Mouse (Mus musculus) neural tube, embryonic 13.5 days (tissue): Measurements from ENCODE around the gene Gm4969. TPM values are rescaled to one million over a fixed set of nuclear protein-coding genes. Genes with fewer than 3 reads are reported as not detected.
"Not testable (repeated sequence)": the region's sequence is repeated elsewhere in the genome, so short reads cannot be mapped to it uniquely, and the experiment has no call there.

Experiments used
- ATAC-seq: fragments of 200-750 bp; cut with Nextera tagmentation; 2 replicates; pipeline ENCODE4 v1.8.0; 2017; ENCODE audit warnings: low read depth, mild to moderate bottlenecking, moderate TSS enrichment, moderate library complexity
- H3K27ac ChIP-seq: fragments of 300-500 bp; sonication (generic); replicated peaks from 2 replicates; pipeline ENCODE4 v1.5.1; 2015; ENCODE audit warnings: moderate library complexity, mild to moderate bottlenecking, inconsistent platforms
- H3K27me3 ChIP-seq: fragments of 300-500 bp; sonication (generic); 2 replicates; pipeline ENCODE4 v1.6.1; 2015; ENCODE audit warnings: mild to moderate bottlenecking, inconsistent platforms
- H3K36me3 ChIP-seq: fragments of 300-500 bp; sonication (generic); 2 replicates; pipeline ENCODE4 v1.6.1; 2015; ENCODE audit warnings: mild to moderate bottlenecking, inconsistent platforms
- H3K4me1 ChIP-seq: fragments of 300-500 bp; sonication (generic); replicated peaks from 2 replicates; pipeline ENCODE4 v1.6.1; 2015; ENCODE audit warnings: inconsistent platforms
- H3K4me2 ChIP-seq: fragments of 300-500 bp; sonication (generic); 2 replicates; pipeline ENCODE4 v1.6.1; 2015; ENCODE audit warnings: inconsistent platforms, mild to moderate bottlenecking, moderate library complexity
- H3K4me3 ChIP-seq: fragments of 300-500 bp; sonication (generic); 2 replicates; pipeline ENCODE4 v1.5.1; 2015; ENCODE audit warnings: mild to moderate bottlenecking, inconsistent platforms
- H3K9ac ChIP-seq: fragments of 300-500 bp; sonication (generic); 2 replicates; pipeline ENCODE4 v1.6.1; 2015; ENCODE audit warnings: moderate library complexity, mild to moderate bottlenecking, inconsistent platforms
- H3K9me3 ChIP-seq: fragments of 300-500 bp; sonication (generic); 2 replicates; pipeline ENCODE4 v1.6.1; 2016; ENCODE audit warnings: inconsistent platforms
- WGBS: fragments of 180-500 bp; shearing (Covaris S2); methylation state at CpG from one replicate; pipeline ENCODE4 v1.1.7; 2015; 5-methylcytosine and 5-hydroxymethylcytosine counted together
- polyA plus RNA-seq: library from polyadenylated mRNA; unstranded; fragments of >200 nt; fragmentation: Nextera tagmentation; extraction: Ambion mirVana; gene quantifications from 2 replicates; pipeline ENCODE4 v1.2.1, GENCODE M21; 2015

Gene Gm4969
- polyA plus RNA-seq, 1 experiment from 2014 or later, result 2.3 TPM

GRCm38 (mm10) chr7:19077761-19078160, 40.4 kb downstream of the Gm4969 start:
- Histone ChIP-seq H3K27ac (no peak overlapping the region), H3K9ac (peak overlapping the region; percentile 98), H3K9me3 (no peaks in the 10 kb centered on the region), H3K27me3 (no peaks in the 10 kb centered on the region), H3K36me3 (peaks cover 50% of the 10 kb centered on the region), H3K4me1 (peaks cover 32% of the 10 kb centered on the region), H3K4me2 (peak overlapping the region; percentile 79), H3K4me3 (peak overlapping the region; percentile 95)
- no peak for ATAC-seq
- WGBS, result 79% methylated on average over 14 of the region's 14 CpGs

- Histone ChIP-seq H3K27ac (peak overlapping the region; percentile 86), H3K4me1 (peaks cover 28% of the 10 kb centered on the region), H3K9me3 (no peaks in the 10 kb centered on the region), H3K36me3 (peaks cover 38% of the 10 kb centered on the region), H3K4me2 (peak overlapping the region; percentile 79), H3K4me3 (peak overlapping the region; percentile 95), H3K9ac (peak overlapping the region; percentile 98), H3K27me3 (no peaks in the 10 kb centered on the region)
- 1% methylated on average over 22 of the region's 22 CpGs for WGBS
- peak; percentile 4; the same call in 1 of the 2 replicates for ATAC-seq
These were observed 41.6 kb downstream of the Gm4969 start for GRCm38 (mm10) chr7:19076586-19076991.

DNA sequence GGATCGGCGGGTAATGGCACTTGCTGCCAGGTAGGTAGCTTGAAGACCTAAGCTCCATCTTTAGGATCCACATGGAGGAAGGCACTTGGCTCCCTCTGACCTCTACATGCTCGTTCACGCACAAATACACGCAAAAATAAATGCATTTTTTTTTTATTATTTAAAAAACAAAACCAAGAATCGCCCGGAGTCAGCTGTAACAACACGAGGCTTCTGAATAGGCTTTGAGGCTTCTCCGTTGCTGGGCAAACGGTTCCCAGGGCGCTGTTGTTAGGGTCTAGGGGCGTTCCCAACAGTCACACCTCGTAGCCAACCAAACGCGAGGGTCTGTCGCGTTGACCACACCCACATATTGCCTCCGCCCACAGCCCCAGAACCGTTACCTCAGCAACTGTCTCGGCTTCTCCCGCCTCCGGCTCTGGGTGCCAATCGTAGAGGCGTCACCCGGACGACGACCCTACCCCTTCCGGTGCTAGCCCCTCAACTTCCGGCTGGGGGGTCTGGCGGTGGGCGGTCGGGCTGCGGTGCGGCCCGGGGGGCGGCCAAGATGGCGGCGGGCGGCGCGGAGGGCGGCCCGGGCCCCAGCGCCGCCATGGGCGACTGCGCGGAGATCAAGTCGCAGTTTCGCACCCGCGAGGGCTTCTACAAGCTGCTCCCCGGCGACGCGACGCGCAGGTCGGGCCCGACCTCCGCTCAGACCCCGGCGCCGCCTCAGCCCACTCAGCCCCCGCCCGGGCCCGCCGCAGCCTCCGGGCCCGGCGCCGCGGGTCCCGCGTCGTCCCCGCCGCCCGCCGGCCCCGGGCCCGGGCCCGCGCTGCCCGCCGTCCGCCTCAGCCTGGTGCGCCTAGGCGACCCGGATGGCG, 42.2 kb downstream of the Gm4969 start, which contains the start of gene Dmwd:
Gene Dmwd (plus strand): TSS at position 505 of the 863 bp plus-strand sequence.
- no peaks in the 10 kb centered on the region for H3K9me3 ChIP-seq
- peak within 1 kb of the TSS; percentile 79 for H3K4me2 ChIP-seq
- WGBS, result under 1% methylated on average over 90 of the region's 91 CpGs
- no peaks in the 10 kb centered on the region for H3K27me3 ChIP-seq
- peak; percentile 98 for ATAC-seq
- H3K4me3 ChIP-seq, result peak within 1 kb of the TSS; percentile 95
- H3K36me3 ChIP-seq, result peaks cover 31% of the 10 kb centered on the region
- H3K4me1 ChIP-seq, result peaks cover 28% of the 10 kb centered on the region
- peak within 1 kb of the TSS; percentile 86 for H3K27ac ChIP-seq
- peak within 1 kb of the TSS; percentile 98 for H3K9ac ChIP-seq

DNA sequence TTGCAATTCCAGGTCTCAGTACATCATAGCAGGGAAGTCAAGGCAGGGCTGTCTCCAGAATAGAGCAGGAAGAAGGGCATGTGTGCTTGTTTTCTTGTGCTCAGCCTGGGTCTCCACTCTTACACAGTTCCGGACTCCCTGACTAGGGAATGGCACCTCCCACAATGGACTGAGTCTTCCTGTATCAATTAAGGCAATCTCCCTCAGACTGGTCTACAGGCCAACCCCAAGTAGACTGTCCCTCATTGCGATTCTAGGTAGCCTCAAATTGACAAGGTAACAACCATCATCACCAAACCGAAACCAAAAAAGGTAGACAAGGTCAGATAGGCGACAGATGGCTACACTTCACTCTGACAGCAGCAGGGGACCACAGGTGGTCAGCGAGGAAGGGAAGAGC, 42.9 kb downstream of the Gm4969 start:
- Histone ChIP-seq H3K27me3 (no peaks in the 10 kb centered on the region), H3K4me3 (peak overlapping the region; percentile 95), H3K9me3 (no peaks in the 10 kb centered on the region), H3K4me1 (peaks cover 28% of the 10 kb centered on the region), H3K9ac (peak overlapping the region; percentile 59), H3K36me3 (peaks cover 24% of the 10 kb centered on the region), H3K27ac (peak overlapping the region; percentile 34; the same call in 1 of the 2 replicates), H3K4me2 (peak overlapping the region; percentile 64)
- WGBS, result 59% methylated on average over 5 of the region's 5 CpGs
- ATAC-seq, result peak; percentile 3

GRCm38 (mm10) chr7:19074494-19074893, 43.7 kb downstream of the Gm4969 start:
- H3K4me2 ChIP-seq, result no peak overlapping the region
- no peak overlapping the region for H3K9ac ChIP-seq
- peaks cover 17% of the 10 kb centered on the region for H3K36me3 ChIP-seq
- no peak overlapping the region for H3K27ac ChIP-seq
- WGBS, result 93% methylated on average over 6 of the region's 6 CpGs
- H3K4me1 ChIP-seq, result peaks cover 28% of the 10 kb centered on the region
- no peak for ATAC-seq
- H3K9me3 ChIP-seq, result no peaks in the 10 kb centered on the region
- H3K4me3 ChIP-seq, result no peak overlapping the region
- H3K27me3 ChIP-seq, result no peaks in the 10 kb centered on the region

- Histone ChIP-seq H3K27ac (no peak overlapping the region), H3K4me3 (no peak overlapping the region), H3K4me1 (peaks cover 25% of the 10 kb centered on the region), H3K36me3 (peaks cover 7% of the 10 kb centered on the region), H3K9me3 (no peaks in the 10 kb centered on the region), H3K27me3 (no peaks in the 10 kb centered on the region), H3K9ac (no peak overlapping the region), H3K4me2 (no peak overlapping the region)
- no peak for ATAC-seq
- 83% methylated on average over 9 of the region's 9 CpGs for WGBS
These were observed 44.7 kb downstream of the Gm4969 start for GRCm38 (mm10) chr7:19073504-19073903.

- H3K36me3 ChIP-seq, H3K4me3 ChIP-seq, H3K9ac ChIP-seq, ATAC-seq, H3K4me1 ChIP-seq, H3K27ac ChIP-seq, H3K4me2 ChIP-seq, H3K9me3 ChIP-seq: not testable (repeated sequence)
- H3K27me3 ChIP-seq, result peaks cover 14% of the 10 kb centered on the region
- 59% methylated on average over 3 of the region's 3 CpGs for WGBS
These were observed 47.1 kb downstream of the Gm4969 start for GRCm38 (mm10) chr7:19071024-19071423.

GRCm38 (mm10) chr7:19069500-19069899, 48.7 kb downstream of the Gm4969 start:
- Histone ChIP-seq H3K36me3 (no peaks in the 10 kb centered on the region), H3K4me3 (no peak overlapping the region), H3K9me3 (no peaks in the 10 kb centered on the region), H3K27me3 (peaks cover 30% of the 10 kb centered on the region), H3K27ac (no peak overlapping the region), H3K9ac (no peak overlapping the region), H3K4me2 (no peak overlapping the region), H3K4me1 (no peaks in the 10 kb centered on the region)
- ATAC-seq, result no peak
- WGBS, result 51% methylated on average over 3 of the region's 3 CpGs

DNA sequence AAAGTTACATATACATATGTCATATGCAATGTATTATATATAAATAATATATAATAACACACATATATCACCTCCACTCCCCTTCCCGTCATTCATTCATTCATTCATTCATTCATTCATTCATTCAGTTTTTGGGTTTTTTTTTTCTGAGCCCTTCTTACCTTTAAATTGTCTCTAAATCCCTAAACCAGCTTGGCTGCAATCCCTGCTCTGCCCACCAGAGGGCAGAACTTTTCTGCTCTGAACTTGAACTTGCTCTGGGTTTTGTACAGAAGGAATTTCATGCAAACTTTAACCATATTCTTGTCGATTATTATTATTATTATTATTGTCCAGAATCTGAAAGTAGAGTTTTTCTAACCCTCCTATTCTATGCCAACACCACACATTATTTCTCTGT, 49.5 kb downstream of the Gm4969 start:
- Histone ChIP-seq H3K9me3 (no peaks in the 10 kb centered on the region), H3K36me3 (no peaks in the 10 kb centered on the region), H3K4me1 (no peaks in the 10 kb centered on the region), H3K9ac (no peak overlapping the region), H3K4me2 (no peak overlapping the region), H3K27me3 (peaks cover 35% of the 10 kb centered on the region), H3K27ac (no peak overlapping the region), H3K4me3 (no peak overlapping the region)
- ATAC-seq, result no peak
- 3% methylated on average over 2 of the region's 2 CpGs for WGBS

DNA sequence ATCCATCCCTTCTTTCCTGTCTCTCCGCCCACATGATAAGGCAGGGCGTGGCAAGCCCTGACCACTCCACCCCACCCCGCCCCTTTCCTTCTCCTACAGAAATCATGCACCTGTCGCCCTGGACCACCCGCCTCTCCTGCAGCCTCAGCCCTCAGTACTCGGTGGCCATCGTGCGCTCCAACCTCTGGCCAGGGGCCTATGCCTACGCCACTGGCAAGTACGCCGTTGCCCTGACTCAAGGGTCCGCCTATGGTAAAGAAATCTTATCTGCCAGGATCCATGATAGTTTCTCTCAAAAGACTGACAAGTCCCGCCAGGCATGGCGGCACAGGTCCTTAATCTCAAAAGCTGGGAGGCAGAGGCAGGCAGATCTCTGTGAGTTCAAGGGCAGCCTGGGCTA, 50.2 kb downstream of the Gm4969 start:
- Histone ChIP-seq H3K4me1 (no peaks in the 10 kb centered on the region), H3K4me2 (no peak overlapping the region), H3K27me3 (peaks cover 35% of the 10 kb centered on the region), H3K9me3 (no peaks in the 10 kb centered on the region), H3K9ac (no peak overlapping the region), H3K4me3 (no peak overlapping the region), H3K27ac (no peak overlapping the region), H3K36me3 (no peaks in the 10 kb centered on the region)
- WGBS, result 70% methylated on average over 14 of the region's 14 CpGs
- ATAC-seq, result no peak

- Histone ChIP-seq H3K9me3 (no peaks in the 10 kb centered on the region), H3K4me2 (no peak overlapping the region), H3K27ac (no peak overlapping the region), H3K9ac (no peak overlapping the region), H3K4me1 (no peaks in the 10 kb centered on the region), H3K4me3 (no peak overlapping the region), H3K36me3 (no peaks in the 10 kb centered on the region), H3K27me3 (peaks cover 35% of the 10 kb centered on the region)
- ATAC-seq, result no peak
- 46% methylated on average over 14 of the region's 14 CpGs for whole genome bisulfite sequencing
These were observed 51.1 kb downstream of the Gm4969 start for GRCm38 (mm10) chr7:19067063-19067462.

GRCm38 (mm10) chr7:19065896-19066295, 52.3 kb downstream of the Gm4969 start:
- Histone ChIP-seq H3K9me3 (no peaks in the 10 kb centered on the region), H3K9ac (no peak overlapping the region)
- no peak for ATAC-seq

More at GRCm38 (mm10) chr7:19065896-19066295, 52.3 kb downstream of the Gm4969 start:
- Histone ChIP-seq H3K4me3 (peak overlapping the region; percentile 4; the same call in 1 of the 2 replicates), H3K4me2 (peak overlapping the region; percentile 16; the same call in 1 of the 2 replicates), H3K27me3 (peaks cover 35% of the 10 kb centered on the region), H3K4me1 (no peaks in the 10 kb centered on the region), H3K36me3 (no peaks in the 10 kb centered on the region), H3K27ac (no peak overlapping the region)
- WGBS, result 57% methylated on average over 13 of the region's 13 CpGs
